Comparison of ENCODE assay signal across 14 mouse cellular contexts in the genomic region with DNA sequence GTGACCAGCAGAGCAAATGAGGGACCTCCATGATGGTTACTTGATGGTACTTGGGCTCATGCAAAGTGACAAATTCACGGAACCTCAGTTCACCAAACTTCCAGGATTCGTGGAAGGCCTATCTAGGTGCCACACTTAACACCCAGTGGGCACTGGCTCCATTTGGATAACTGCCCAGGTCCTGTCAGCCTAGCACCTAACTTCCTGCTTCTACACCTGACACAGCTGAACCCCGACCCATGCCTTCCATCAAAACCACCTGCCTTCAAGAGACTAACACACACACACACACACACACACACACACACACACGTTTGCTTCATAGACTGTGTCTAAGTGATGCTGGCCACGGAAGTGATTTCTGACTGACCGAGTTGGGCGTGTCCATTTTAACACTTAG.
"Had no signal": no experiment of that assay in that cellular context is flagged by ENCODE, and none has a peak within 500 bp of the region (broad histone marks: within the 10 kb centered on the region; RNA-seq: fewer than 3 reads in every experiment).

No protein-coding gene starts in this region.

- H3K27me3 ChIP-seq: midbrain, embryonic 13.5 days; midbrain, embryonic 15.5 days; neural tube, embryonic 13.5 days; neural tube, embryonic 15.5 days had no signal

- H3K27ac ChIP-seq: macrophage; midbrain, embryonic 13.5 days; midbrain, embryonic 15.5 days; neural tube, embryonic 13.5 days; neural tube, embryonic 15.5 days had no signal

- DNase-seq: retina, postnatal 1 day; right cerebral cortex, adult 18-20 months; right cerebral cortex, postnatal 25 days; spleen, adult 18-20 months; thymus, adult 2 months; thymus, postnatal 25 days had no signal

- H3K36me3 ChIP-seq: midbrain, embryonic 15.5 days; neural tube, embryonic 15.5 days had no signal

- H3K9ac ChIP-seq: lung, embryonic 14.5 days; midbrain, embryonic 13.5 days; midbrain, embryonic 15.5 days; neural tube, embryonic 13.5 days; neural tube, embryonic 15.5 days had no signal

- H3K9me3 ChIP-seq: megakaryocyte, embryonic 14.5 days; midbrain, embryonic 13.5 days; midbrain, embryonic 15.5 days; neural tube, embryonic 13.5 days; neural tube, embryonic 15.5 days had no signal

- H3K4me1 ChIP-seq: midbrain, embryonic 13.5 days; midbrain, embryonic 15.5 days; neural tube, embryonic 13.5 days; neural tube, embryonic 15.5 days had no signal

- H3K4me2 ChIP-seq: lung, embryonic 14.5 days; midbrain, embryonic 11.5 days; midbrain, embryonic 13.5 days; midbrain, embryonic 15.5 days; neural tube, embryonic 13.5 days; neural tube, embryonic 15.5 days had no signal

- H3K4me3 ChIP-seq: megakaryocyte, embryonic 14.5 days; midbrain, embryonic 13.5 days; midbrain, embryonic 15.5 days; neural tube, embryonic 13.5 days; neural tube, embryonic 15.5 days had no signal

- ATAC-seq: midbrain, embryonic 13.5 days; midbrain, embryonic 15.5 days had no signal
